Comparison of ENCODE assay signal across 10 mouse cellular contexts in the genomic region with DNA sequence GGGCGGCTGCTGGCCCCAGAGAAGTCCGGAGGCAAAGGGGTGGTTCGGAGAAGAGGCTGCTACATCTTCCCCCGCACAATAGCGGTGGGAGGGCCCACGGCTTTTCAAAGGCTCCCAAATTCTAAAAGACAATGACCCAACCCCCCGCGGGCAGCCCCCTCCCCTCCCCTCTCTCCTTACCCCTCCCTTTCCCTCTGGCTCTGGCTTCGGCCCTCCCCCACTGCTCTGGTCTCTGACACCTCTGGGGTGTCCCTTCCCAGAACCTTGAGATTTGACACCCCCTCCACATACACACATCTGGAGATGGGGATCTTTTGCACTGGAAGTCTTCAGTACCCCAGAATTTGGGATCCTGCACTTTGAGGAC. TPM values are rescaled to one million over a fixed set of nuclear protein-coding genes. Genes with fewer than 3 reads are reported as not detected.
DNase-seq lines count a peak whose midpoint lies in the region; ATAC-seq lines count a peak whose summit lies in the region.
"Had no signal": no experiment of that assay in that cellular context is flagged by ENCODE, and none has a peak within 500 bp of the region (broad histone marks: within the 10 kb centered on the region; RNA-seq: fewer than 3 reads in every experiment).

A gene (minus strand): TSS at position 63 of the 367 bp plus-strand sequence.

- peak within 1 kb of the TSS; percentile 20 to 24 for H3K4me3 ChIP-seq in heart, embryonic 14.5 days (ENCODE audit: control insufficient read depth in 1 of 2, insufficient read depth in 1 of 2, low read depth in 1 of 2, low read length in 2 of 2)
- peak within 1 kb of the TSS; percentile 13; the same call in 1 of the 2 replicates for H3K4me3 ChIP-seq in intestine, embryonic 14.5 days (ENCODE audit: low read depth, low read length)
- H3K4me3 ChIP-seq in midbrain, embryonic 14.5 days (replicated peaks; ENCODE audit: low read depth, low read length), result peak within 1 kb of the TSS; percentile 33
- H3K4me3 ChIP-seq: megakaryocyte, embryonic 14.5 days had no signal

- peak within 1 kb of the TSS; percentile 55 for H3K4me2 ChIP-seq in heart, embryonic 14.5 days (ENCODE audit: low read length)
- peak within 1 kb of the TSS; percentile 44 for H3K4me2 ChIP-seq in intestine, embryonic 14.5 days (ENCODE audit: low read length)
- peak within 1 kb of the TSS; percentile 52 for H3K4me2 ChIP-seq in midbrain, embryonic 14.5 days (ENCODE audit: low read length)

- peak within 1 kb of the TSS; percentile 11; the same call in 1 of the 2 replicates for H3K9ac ChIP-seq in heart, embryonic 14.5 days (ENCODE audit: low read length)
- no peak within 1 kb of the TSS for H3K9ac ChIP-seq in intestine, embryonic 14.5 days (ENCODE audit: low read length)
- H3K9ac ChIP-seq in midbrain, embryonic 14.5 days (replicated peaks; ENCODE audit: low read length), result no peak within 1 kb of the TSS; the same call in 1 of the 2 replicates

- H3K36me3 ChIP-seq in heart, embryonic 14.5 days (ENCODE audit: control insufficient read depth, insufficient read depth, low read length), result no peaks in the 10 kb centered on the region
- H3K36me3 ChIP-seq in intestine, embryonic 14.5 days (ENCODE audit: control insufficient read depth, insufficient read depth, low read length), result no peaks in the 10 kb centered on the region
- no peaks in the 10 kb centered on the region for H3K36me3 ChIP-seq in midbrain, embryonic 14.5 days (ENCODE audit: control insufficient read depth, insufficient read depth, low read length)

- intact Hi-C loops in left cerebral cortex, postnatal 4 days (cut with DNase I), result no loop called here

- H3K27me3 ChIP-seq in heart, embryonic 14.5 days (ENCODE audit: control insufficient read depth, insufficient read depth, low read length), result peaks cover 48% of the 10 kb centered on the region
- peaks cover 36% of the 10 kb centered on the region for H3K27me3 ChIP-seq in intestine, embryonic 14.5 days (replicated peaks; ENCODE audit: control insufficient read depth, insufficient read depth, low read length)
- H3K27me3 ChIP-seq in midbrain, embryonic 14.5 days (ENCODE audit: control insufficient read depth, insufficient read depth, low read length), result no peaks in the 10 kb centered on the region

- H3K9me3 ChIP-seq in heart, embryonic 14.5 days (ENCODE audit: control insufficient read depth, low read length), result no peaks in the 10 kb centered on the region
- no peaks in the 10 kb centered on the region for H3K9me3 ChIP-seq in intestine, embryonic 14.5 days (ENCODE audit: control insufficient read depth, low read length)
- H3K9me3 ChIP-seq in midbrain, embryonic 14.5 days (ENCODE audit: control insufficient read depth, low read length), result no peaks in the 10 kb centered on the region

- H3K27ac ChIP-seq in heart, embryonic 14.5 days (replicated peaks in 1 of 2; ENCODE audit: control insufficient read depth in 1 of 2, insufficient read depth in 1 of 2, low read depth in 2 of 2, low read length in 2 of 2), result no peak within 1 kb of the TSS
- no peak within 1 kb of the TSS for H3K27ac ChIP-seq in intestine, embryonic 14.5 days (ENCODE audit: low read depth)
- peak within 1 kb of the TSS; percentile 75 for H3K27ac ChIP-seq in midbrain, embryonic 14.5 days (replicated peaks; ENCODE audit: low read depth, low read length)

- DNase-seq in heart, postnatal 4 days, result no peak
- DNase-seq in embryo, embryonic 9.5 days (ENCODE audit: extremely low spot score), result peak; percentile 92
- no peak for DNase-seq in intestine, embryonic 14.5 days (ENCODE audit: low spot score)
- DNase-seq in midbrain, embryonic 14.5 days, result peak; percentile 30
- DNase-seq in frontal cortex, postnatal 25 days (ENCODE audit: low spot score in 2 of 2), result no peak
- DNase-seq in right cerebral cortex, postnatal 36 days (ENCODE audit: low spot score in 2 of 2), result no peak
- DNase-seq in left cerebral cortex, postnatal 4 days, result no peak
- DNase-seq: thymus, postnatal 25 days had no signal

- WGBS in heart, embryonic 14.5 days, result under 1% methylated on average over 9 of the region's 9 CpGs
- 1% methylated on average over 9 of the region's 9 CpGs for WGBS in intestine, embryonic 14.5 days
- WGBS in midbrain, embryonic 14.5 days, result 0% methylated on average over 9 of the region's 9 CpGs

- ATAC-seq in heart, embryonic 14.5 days (ENCODE audit: insufficient number of reproducible peaks, insufficient read depth, low FRiP score, low read depth), result no peak
- ATAC-seq in intestine, embryonic 14.5 days (replicated peaks; ENCODE audit: low FRiP score, low TSS enrichment, low read depth), result no peak
- ATAC-seq in midbrain, embryonic 14.5 days (ENCODE audit: low FRiP score, low TSS enrichment), result no peak

- peaks cover 8 to 14% of the 10 kb centered on the region in 2 experiments; a peak in 2 of 4 replicates for H3K4me1 ChIP-seq in heart, embryonic 14.5 days (ENCODE audit: control insufficient read depth in 2 of 2, insufficient read depth in 2 of 2, low read length in 2 of 2)
- peaks cover 13% of the 10 kb centered on the region; the same call in 1 of the 2 replicates for H3K4me1 ChIP-seq in intestine, embryonic 14.5 days (replicated peaks; ENCODE audit: control insufficient read depth, insufficient read depth, low read length)
- H3K4me1 ChIP-seq in midbrain, embryonic 14.5 days (ENCODE audit: control insufficient read depth, insufficient read depth, low read length), result peaks cover 42% of the 10 kb centered on the region

RNA-seq across cellular contexts. Expression of the gene that starts here (rescaled TPM):
- 0.15 and 0.16 TPM in 2 replicates for polyA plus RNA-seq in heart, embryonic 14.5 days (2014; fragmentation: Nextera tagmentation; extraction: Ambion mirVana)
- under 1 TPM; 0.27 to 0.29 TPM for total RNA-seq in heart, postnatal 4 days (2021)
- polyA plus RNA-seq in intestine, embryonic 14.5 days (2014; fragmentation: Nextera tagmentation; extraction: Ambion mirVana), result 0.05 and 0.08 TPM in 2 replicates
- polyA plus RNA-seq in midbrain, embryonic 14.5 days (2014; fragmentation: Nextera tagmentation; extraction: Ambion mirVana), result 0.13 and 0.31 TPM in 2 replicates
- total RNA-seq in left cerebral cortex, postnatal 4 days (2021), result not detected

Comparison
In these comparisons a context has a peak if more than half of its experiments do, and no peak if none do; other contexts are left out.
1. Peak in DNase-seq, H3K4me3 ChIP-seq, H3K27ac ChIP-seq and H3K4me2 ChIP-seq in midbrain, embryonic 14.5 days; RNA of the gene not detected or under 1 TPM.